Mouse (Mus musculus) thymus, adult 2 months (tissue): ENCODE data around the gene Ak9.

Experiments used
- CTCF ChIP-seq: fragments of 200-500 bp; IDR thresholded peaks from 2 replicates; pipeline ENCODE4 v1.5.1; 2012; ENCODE audit warnings: mild to moderate bottlenecking, control low read depth, low read length, moderate library complexity, borderline replicate concordance; ENCODE audit not compliant: control insufficient read depth, poor library complexity, insufficient read depth; ENCODE audit errors: extremely low read depth
- POLR2A ChIP-seq: fragments of 200-500 bp; IDR thresholded peaks from 2 replicates; pipeline ENCODE4 v1.6.1; 2012; ENCODE audit warnings: mild to moderate bottlenecking, low read length, control low read depth, moderate library complexity; ENCODE audit not compliant: control insufficient read depth, poor library complexity, insufficient read depth; ENCODE audit errors: extremely low read depth

DNA sequence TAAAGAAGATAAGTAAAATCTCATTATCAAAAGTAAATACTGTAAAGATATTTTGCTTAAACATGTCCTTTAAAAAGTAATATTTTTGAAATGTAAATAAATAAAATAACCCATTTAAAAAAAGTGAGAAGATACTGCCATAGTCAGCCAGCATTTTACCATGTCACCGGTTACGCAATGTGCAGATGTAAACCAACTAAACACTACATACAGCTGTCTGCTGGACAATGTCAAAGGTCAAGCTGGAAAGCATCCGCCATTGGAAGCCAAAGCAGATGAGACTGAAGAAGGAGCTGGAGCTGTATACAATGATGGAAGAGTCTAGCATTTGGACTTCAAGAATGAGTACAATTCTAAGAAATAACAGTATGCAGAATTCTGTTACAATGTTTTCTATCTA lies 16.2 kb upstream of the Ak9 start:
- TF ChIP-seq CTCF (no peak), POLR2A (no peak)
